Mouse (Mus musculus) cerebellum, adult (tissue): ENCODE results near the gene Grk2.

Source experiments
- ATAC-seq: cut with Nextera tagmentation; 2 replicates; pipeline ENCODE4 v1.9.2; 2017; ENCODE audit warnings: mild to moderate bottlenecking, moderate library complexity, mixed read lengths; ENCODE audit not compliant: insufficient number of reproducible peaks, low FRiP score, low TSS enrichment

Grk2 gene

GRCm38 (mm10) chr19:4304251-4304821 lies 1.7 kb downstream of the Grk2 start:
- ATAC-seq: no peak

- no peak for ATAC-seq
These were observed 2.4 kb downstream of the Grk2 start for GRCm38 (mm10) chr19:4303640-4303995.

- peak; percentile 78 for ATAC-seq
These were observed 2.9 kb downstream of the Grk2 start for GRCm38 (mm10) chr19:4302936-4303639.

- no peak for ATAC-seq
These were observed 4.0 kb downstream of the Grk2 start for GRCm38 (mm10) chr19:4301735-4302651.

DNA sequence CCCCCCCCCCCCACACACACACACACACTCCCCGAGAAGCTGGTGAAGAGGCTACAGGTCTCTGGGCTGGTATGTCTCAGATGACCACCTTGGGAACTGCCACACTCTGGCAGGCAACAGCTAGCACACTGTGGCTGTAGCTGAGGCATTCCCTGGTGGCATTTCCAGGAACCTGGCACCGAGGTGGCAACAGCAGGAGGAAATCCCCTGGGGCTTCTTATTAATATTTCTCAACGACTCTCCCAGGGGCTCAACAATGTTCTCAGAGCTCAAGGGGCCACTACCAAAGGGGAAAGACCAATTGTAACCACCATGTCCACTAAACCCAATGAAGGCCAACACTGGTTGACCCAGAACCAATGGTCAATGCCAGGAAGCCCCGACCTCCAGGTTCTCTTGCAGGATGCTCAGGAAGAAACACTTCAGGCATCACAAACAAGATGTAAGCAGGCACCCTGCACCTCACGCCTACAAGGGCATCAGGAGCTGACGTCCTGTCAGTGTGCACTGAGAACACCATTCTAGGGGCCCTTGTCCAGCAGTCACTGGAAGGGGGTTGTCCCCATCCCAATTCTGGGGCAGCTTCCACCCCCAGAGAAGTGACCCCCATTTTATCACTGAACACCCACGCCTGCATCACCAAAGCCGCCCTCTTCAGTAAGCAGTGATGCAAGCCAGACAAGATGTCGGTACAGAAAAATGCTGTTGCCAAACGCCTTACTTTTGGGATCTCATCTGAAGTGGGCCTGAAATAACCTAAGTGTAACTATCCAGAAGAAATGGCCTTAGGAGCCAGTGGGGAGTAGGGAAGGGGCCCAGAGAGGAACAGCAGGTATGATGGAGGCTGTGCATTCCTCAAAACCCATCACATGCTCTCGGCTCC lies 4.9 kb downstream of the Grk2 start:
- ATAC-seq: no peak

- ATAC-seq: no peak
These were observed 5.7 kb downstream of the Grk2 start for GRCm38 (mm10) chr19:4300271-4300704.

- no peak for ATAC-seq
These were observed 6.3 kb downstream of the Grk2 start for GRCm38 (mm10) chr19:4299574-4300270.

GRCm38 (mm10) chr19:4299126-4299525 lies 6.9 kb downstream of the Grk2 start:
- ATAC-seq: no peak

- ATAC-seq: no peak
These were observed 7.5 kb downstream of the Grk2 start for GRCm38 (mm10) chr19:4298322-4299121.

DNA sequence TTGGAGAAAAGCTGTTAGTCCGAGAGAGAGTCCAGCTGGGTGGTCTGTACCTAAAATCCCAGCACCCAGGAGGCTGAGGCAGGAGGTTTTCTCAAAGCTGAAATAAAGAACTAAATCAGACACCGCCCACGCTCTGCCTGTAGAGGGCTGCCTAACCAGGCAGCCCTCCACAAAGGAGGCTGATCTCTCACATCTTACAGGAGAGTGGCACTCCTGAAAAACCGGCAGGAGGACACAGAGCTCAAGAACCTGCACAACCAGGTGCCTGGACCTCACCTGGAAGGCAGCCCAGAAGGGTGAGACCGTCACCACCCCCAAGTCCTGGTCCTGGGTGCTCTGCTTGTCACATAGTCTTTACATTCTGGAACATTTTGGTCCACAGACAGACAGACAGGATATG lies 8.2 kb downstream of the Grk2 start:
- ATAC-seq: no peak

GRCm38 (mm10) chr19:4296611-4297010 lies 9.4 kb downstream of the Grk2 start:
- ATAC-seq: no peak

DNA sequence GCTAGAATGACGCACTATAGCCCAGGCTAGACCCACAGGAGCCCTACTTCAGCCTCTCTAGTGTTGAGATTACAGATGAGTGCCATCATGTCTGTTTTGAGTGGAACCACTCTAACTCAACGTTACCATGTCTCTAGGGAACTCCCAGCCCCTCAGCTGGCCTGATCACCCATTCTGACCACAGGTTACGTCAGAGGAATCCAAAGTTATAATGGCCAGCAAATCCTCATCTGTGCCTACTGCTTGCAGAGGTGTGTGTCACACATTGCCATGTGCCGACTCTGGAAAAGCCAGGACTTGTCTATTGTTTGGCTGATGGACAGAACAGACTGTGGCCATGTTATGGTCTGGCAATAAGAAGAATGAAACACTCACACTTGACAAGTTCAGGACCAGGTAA lies 10.6 kb downstream of the Grk2 start:
- ATAC-seq: no peak

DNA sequence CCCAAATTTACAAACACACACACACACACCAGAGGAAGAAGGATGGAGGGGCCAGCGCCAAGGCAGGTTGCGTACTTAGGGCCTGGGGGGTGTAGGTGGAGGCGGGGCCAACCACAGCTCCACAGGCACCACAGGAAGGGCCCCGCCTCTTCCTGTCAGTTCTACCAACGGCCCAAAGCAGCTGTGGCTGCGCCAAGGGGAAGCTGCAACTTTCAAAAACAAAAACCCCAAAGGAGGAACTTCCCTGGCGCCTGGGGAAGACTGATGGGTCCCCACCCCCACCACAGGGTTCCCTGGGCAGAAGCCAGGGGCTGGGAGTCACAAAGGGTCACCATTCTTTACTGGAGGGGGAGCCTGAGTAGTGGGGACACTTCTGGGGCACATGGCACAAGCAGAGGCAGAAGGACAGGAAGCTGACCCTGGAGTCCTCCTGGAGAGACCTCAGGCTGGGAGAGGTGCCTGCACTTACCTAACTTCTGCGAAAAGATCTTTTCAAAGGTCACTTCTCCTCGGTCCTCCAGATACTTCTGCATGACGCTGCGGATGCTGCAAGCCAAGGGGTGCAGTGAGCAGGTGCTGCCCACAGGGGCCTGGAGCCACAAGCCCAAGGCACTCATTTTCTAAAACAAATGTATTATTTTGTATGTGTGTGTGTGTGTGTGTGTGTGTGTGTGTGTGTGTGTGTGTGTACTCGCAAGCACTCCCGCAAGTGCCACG lies 11.5 kb downstream of the Grk2 start:
- ATAC-seq: no peak

DNA sequence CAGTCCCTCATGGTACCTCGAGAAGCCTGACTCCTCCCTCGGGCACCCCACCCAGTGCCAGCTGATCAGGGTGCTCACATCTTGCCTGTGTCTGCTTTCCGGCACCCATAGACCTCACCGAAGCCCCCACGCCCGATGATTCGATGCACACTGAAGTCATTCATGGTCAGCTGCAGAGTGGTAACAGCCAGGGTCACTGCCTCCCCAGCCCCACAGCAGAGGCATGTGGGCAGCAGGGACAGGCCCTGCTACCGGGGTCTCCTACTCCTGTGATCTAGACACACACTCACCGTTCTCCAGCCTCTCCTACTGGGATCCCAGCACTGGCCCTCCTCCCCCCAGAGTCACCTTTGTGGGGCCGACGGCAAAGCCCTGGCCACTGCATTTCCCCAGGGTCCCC lies 14.9 kb downstream of the Grk2 start:
- ATAC-seq: no peak

DNA sequence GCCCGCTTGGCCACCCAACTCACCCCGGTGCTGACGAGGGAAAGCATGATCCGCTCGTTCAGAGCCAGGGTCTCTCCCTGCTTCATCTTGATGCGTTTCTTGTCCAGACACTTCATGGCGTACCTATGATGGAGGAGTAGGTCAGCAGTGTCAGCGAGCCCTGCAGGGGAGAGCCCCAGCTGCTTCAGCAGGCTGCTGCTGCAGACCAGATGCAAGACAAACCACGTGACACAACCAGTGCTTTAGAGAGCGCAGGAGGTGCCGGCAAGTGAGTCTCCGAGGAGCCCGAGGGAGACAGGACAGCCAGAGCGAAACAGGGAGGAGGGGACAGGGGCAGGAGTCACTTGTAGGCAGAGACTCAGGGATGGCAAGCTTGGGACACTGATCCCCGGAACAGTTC lies 15.3 kb downstream of the Grk2 start:
- ATAC-seq: no peak

DNA sequence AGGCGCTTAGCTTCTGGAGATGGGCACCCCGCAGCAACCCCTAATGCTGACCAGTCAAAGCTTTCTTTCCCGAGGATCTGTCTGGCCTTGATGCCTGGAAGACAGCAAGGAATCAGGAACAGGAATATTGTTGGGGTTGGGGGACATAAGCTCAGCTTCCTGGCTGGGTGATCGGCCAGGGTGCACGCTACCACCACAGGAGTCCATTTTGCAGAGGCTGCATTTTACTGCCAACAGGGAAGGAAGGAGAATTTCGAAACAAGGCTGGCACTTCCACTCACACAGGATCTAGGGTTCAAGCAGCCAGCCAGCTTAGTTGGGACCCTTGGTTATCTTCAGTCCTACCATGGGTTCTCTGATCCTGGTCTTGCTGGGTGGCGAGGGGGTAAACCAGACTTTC lies 22.4 kb downstream of the Grk2 start:
- no peak for ATAC-seq

DNA sequence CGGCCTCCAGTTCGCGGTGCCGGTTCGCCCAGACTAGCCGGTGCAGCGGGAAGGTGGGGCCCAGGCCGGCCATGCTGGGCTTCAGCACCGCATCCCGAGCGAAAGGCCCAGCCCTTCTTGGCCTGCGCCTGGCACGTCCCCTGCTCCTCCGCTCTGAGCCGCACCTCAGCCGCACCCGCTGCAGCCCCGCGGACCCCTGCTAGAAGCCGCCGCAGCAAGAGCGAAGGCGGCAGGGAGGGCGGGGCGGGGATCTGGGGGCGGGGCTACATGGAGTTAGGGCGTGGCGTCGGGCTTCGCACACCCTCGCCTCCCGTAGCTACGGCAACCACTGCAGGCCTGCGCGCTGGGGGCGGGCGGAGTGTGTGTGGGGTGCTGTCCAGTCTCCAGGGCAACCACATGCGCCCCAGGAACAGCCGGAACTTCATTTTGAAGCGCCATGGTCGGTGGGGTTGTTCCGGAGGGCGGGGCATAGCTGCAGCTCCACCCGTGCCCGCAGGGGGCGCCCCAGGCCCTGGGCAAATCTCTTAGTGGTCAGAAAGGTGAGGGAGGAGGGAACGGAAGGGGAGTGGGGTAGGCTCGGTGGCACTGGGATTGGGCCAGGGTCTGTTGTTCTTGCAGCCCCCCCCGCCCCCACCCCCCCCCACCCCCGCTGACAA lies 23.0 kb downstream of the Grk2 start, which contains the start of gene Ankrd13d:
Gene Ankrd13d (minus strand): TSS at position 240 of the 656 bp plus-strand sequence.
- peak; percentile 62; the same call in 1 of the 2 replicates for ATAC-seq

DNA sequence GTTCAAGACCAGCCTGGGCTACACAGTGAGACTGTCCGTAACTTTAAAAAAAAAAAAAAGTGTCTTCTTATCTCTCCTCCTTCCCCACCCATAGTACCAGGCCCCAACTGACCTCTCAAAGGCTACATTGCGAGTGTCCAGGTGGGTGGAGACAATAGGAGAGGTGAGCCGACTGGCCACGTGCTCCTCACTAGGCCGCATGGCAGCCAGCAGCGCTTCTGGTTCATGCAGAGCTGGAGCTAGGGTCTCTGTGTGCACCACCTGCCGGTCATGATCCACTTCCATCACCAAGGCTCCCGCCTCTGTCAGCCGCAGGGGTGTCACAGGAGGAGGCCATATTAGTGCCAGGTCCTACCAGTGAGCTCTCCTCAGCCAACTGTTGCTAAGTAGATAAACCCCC lies 25.6 kb downstream of the Grk2 start:
- no peak for ATAC-seq
